35 mouse cellular contexts compared by ENCODE assay signal in genomic region chr10:126873755-126874154, GRCm38 (mm10).
"Had no signal": no experiment of that assay in that cellular context is flagged by ENCODE, and none has a peak within 500 bp of the region (broad histone marks: within the 10 kb centered on the region; RNA-seq: fewer than 3 reads in every experiment).

No protein-coding gene starts in this region.

- H3K9me3 ChIP-seq: heart, embryonic 12.5 days; heart, embryonic 15.5 days; hindbrain, embryonic 10.5 days; hindbrain, embryonic 12.5 days; hindbrain, embryonic 13.5 days; hindbrain, embryonic 15.5 days; intestine, embryonic 15.5 days; kidney, embryonic 15.5 days had no signal

- H3K36me3 ChIP-seq: heart, embryonic 12.5 days; heart, embryonic 13.5 days; heart, embryonic 15.5 days; hindbrain, embryonic 10.5 days; hindbrain, embryonic 12.5 days; hindbrain, embryonic 13.5 days; hindbrain, embryonic 15.5 days; intestine, embryonic 15.5 days; kidney, embryonic 15.5 days had no signal

- H3K27me3 ChIP-seq: heart, embryonic 12.5 days; heart, embryonic 15.5 days; hindbrain, embryonic 12.5 days; hindbrain, embryonic 13.5 days; hindbrain, embryonic 15.5 days; intestine, embryonic 15.5 days; kidney, embryonic 15.5 days had no signal

- ATAC-seq: hindbrain, embryonic 16.5 days; hindbrain, postnatal 0 days; inflammation-experienced regulatory T-cells, adult 6 months; intestine, embryonic 15.5 days; intestine, embryonic 16.5 days; intestine, postnatal 0 days had no signal

- H3K9ac ChIP-seq: heart, embryonic 12.5 days; heart, embryonic 13.5 days; heart, embryonic 15.5 days; hindbrain, embryonic 12.5 days; hindbrain, embryonic 13.5 days; hindbrain, embryonic 14.5 days; hindbrain, embryonic 15.5 days; intestine, embryonic 15.5 days; kidney, embryonic 15.5 days had no signal

- DNase-seq: heart, postnatal 10 days; heart, postnatal 14 days; heart, postnatal 36 days; heart, postnatal 4 days; kidney, adult 11 months; kidney, adult 18-20 months; kidney, adult 2 months; kidney, adult 8-10 months; kidney, adult 9 months; kidney, postnatal 10 days; kidney, postnatal 14 days; kidney, postnatal 25 days; kidney, postnatal 36 days; kidney, postnatal 4 days; layer of hippocampus, adult 9-11 months; layer of hippocampus, postnatal 36 days had no signal

- H3K4me3 ChIP-seq: heart, embryonic 12.5 days; heart, embryonic 13.5 days; heart, embryonic 15.5 days; hindbrain, embryonic 10.5 days; hindbrain, embryonic 12.5 days; hindbrain, embryonic 13.5 days; hindbrain, embryonic 15.5 days; intestine, embryonic 15.5 days; kidney, embryonic 15.5 days; layer of hippocampus, adult 2 months; left cerebral cortex, adult 2 months had no signal

- H3K4me1 ChIP-seq: heart, embryonic 12.5 days; heart, embryonic 13.5 days; heart, embryonic 15.5 days; hindbrain, embryonic 10.5 days; intestine, embryonic 15.5 days had no signal

- H3K27ac ChIP-seq: heart, embryonic 13.5 days; heart, embryonic 15.5 days; hindbrain, embryonic 10.5 days; hindbrain, embryonic 12.5 days; hindbrain, embryonic 13.5 days; hindbrain, embryonic 14.5 days; hindbrain, embryonic 15.5 days; hindbrain, postnatal 0 days; intestine, embryonic 15.5 days; kidney, embryonic 15.5 days; kidney, postnatal 0 days; layer of hippocampus, adult 2 months; left cerebral cortex, adult 2 months had no signal

- H3K4me2 ChIP-seq: heart, embryonic 11.5 days; heart, embryonic 12.5 days; heart, embryonic 13.5 days; heart, embryonic 15.5 days; hindbrain, embryonic 12.5 days; hindbrain, embryonic 13.5 days; hindbrain, embryonic 14.5 days; hindbrain, embryonic 15.5 days; intestine, embryonic 15.5 days; kidney, embryonic 15.5 days had no signal
